Mouse (Mus musculus): ENCODE measurements at regions not wholly inside any gene's neighbourhood (a gene's known extent, or its start where the extent isn't known, plus 50 kb on each side); places are given as distances from the start of the nearest gene placed in this dataset.
A peak's percentile ranks its signal among the peaks of the same experiment; 100 is the strongest.

GRCm38 (mm10) chr1:82042527-82042926 is 190.4 kb upstream of the Gm9747 start:
- DNase-seq (ENCODE audit: low spot score), result peak; percentile 5

- DNase-seq (ENCODE audit: low spot score), result peak; percentile 25
Observed at GRCm38 (mm10) chr1:82066291-82066690, 166.6 kb upstream of the Gm9747 start.

DNA sequence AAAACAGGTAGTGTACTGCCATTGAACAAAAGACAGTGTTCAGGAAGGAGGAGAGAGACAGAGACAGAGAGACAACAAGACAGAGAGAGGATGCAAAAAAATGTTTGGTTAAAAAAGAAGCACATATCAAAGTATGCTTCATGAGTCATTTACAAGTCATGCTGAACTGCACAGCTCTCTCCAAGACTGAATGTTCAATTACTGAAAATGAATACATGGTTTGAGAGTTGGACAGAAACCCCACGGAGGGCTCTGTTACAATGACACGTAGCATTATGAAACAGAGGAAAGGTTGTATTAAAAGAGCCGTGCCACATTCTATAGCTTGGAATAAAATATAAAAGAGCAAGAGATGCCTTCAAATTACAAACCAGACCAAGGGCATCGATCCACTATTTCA is 164.3 kb upstream of the Gm9747 start:
- DNase-seq (ENCODE audit: low spot score), result no peak

DNA sequence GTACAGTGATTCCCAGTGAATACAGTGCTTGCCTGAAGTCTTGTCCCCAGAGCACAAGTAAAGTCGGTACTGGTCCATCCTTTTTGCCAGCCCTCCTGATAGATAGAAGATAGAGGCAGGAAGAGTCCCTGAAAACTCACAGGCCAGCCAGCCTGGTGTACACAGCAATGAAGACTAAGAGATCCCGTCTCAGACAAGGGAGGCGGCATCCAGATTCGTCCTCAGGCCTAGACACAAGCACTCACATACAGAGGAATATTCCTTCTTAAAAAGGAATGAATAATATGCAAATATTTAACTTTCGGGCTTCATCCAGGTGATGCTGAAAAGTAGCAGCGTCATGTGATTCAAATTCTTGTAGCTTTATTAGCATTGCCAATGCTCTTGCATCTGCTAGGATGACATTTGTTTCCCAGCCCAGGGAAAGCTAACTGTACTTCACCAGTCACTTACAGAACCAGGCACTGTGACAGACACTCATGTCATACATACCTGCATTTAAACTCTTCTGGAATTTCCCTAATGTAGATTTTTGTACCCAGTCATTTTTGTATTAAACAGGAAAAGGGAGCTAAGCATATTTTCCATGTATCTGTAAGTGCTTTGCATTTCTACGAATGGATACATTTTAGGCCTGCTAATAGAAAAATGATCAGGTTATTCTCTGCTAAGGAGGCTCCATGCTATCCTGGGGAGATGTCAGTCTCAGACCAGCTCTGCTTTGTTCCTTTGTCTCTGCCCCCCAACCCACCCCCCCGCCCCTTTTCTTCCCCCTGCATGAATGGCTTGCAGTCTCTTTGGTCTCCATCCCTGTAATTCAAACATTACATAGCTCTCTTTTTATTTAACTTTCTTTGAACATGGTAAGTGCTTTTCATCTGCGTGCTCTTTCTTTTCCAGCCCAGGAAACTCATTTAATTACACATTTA is 162.5 kb upstream of the Gm9747 start:
- no peak for DNase-seq (ENCODE audit: low spot score)

GRCm38 (mm10) chr1:82089136-82089839 is 143.6 kb upstream of the Gm9747 start:
- DNase-seq (ENCODE audit: low spot score), result no peak

DNA sequence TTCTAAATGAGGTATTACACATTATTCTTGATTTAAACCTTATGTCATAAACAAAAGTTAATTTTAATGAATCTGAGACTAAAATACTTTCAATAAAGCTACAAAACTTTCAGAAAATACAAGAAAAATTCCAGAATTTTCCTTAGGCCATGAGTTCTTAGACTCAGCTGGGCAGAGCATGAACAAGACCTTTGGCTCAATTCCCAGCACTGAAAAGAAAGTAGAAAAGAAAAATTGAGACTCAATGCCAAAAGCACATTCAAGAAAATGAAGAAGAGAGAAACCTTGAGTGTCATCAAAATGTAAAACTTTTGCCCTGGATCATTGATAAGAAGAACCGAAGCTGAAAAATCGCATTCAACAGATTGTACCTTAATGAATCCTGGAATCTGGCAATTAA is 137.8 kb upstream of the Gm9747 start:
- DNase-seq (ENCODE audit: low spot score), result no peak

DNA sequence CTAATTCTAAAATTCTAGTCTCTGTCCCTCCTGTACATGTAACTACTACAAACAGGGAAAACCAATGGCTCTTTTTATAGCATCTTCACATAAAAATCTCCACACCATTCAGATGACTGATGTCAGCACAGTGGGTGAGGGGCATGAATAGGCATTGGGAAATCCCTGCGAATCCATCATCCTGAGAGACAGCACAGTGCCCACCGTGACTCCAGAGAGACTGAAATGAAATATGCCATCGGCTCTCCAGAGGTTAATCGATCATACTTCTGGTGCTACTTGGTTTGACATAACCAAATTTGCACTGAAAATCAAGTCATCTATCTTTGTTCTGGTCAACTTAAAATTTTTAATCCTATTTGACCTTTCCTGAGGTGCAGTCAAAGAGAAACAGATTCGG is 126.2 kb upstream of the Gm9747 start:
- DNase-seq (ENCODE audit: low spot score), result no peak

DNA sequence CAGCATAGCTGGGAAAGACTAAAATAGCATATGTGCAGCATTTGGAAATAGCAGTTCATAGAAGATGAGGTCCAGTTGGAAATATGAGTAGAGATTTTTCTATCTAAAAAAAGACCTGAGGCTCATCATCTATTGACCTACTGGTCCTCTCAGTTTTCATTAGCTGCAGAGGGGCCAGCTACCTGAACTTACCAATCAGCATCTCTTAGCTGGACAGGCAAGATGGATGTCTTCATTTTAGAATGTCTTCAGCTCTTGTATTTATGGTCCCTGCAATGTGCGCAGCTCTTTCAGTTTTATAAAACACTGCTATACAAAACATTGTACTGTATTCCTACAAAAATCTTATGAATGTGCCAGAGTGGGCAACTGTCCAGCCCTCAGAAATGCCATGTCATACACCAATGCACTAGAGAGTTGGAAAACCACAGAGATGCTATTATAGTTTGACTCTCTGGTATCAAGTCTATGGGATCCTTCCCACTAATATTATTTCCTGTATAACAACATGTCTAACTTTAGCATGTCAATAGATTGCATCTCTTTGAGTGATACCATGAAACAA is 122.8 kb upstream of the Gm9747 start:
- DNase-seq (ENCODE audit: low spot score), result no peak

DNA sequence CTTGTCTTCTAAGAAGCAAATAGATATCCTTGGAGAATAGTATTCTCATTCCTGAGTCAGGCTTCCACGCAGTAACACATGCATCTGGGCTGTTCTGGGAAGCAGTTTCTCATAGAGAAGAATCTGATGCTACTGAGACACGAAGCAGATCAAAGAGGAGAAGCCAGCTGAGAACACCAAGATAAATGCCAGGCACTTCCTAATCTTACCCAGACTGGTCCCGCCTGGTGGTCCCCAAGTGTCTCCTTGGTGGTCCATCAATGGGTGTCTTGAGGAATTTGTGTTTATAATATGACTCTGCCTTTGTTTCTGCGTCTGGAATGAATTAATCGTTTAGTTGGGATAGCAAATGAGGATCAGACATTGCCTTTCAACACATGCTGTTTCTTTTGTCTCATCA is 120.5 kb upstream of the Gm9747 start:
- DNase-seq (ENCODE audit: low spot score), result no peak

DNA sequence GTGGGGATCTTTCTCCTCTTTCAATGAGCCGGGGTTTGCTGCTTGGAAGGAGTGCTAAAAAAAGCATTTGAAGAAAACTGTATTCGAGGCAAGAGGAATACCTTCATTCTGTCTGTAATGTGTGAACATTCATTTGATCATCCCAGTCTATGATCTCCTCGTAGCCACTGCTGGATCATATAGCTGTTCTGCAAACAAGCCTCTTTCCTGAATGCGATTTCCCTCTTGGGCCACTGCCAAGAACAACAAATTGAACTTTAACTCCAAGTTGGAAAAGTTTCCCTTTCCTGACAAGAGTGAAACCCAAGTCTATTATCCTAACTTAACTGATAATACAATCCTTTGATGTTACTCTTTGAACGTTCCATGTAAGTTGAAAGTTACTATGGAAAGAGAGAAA is 108.4 kb upstream of the Gm9747 start:
- DNase-seq (ENCODE audit: low spot score), result no peak

- no peak for DNase-seq (ENCODE audit: low spot score)
Observed at GRCm38 (mm10) chr1:82129700-82130275, 103.1 kb upstream of the Gm9747 start.

- peak; percentile 43 for DNase-seq (ENCODE audit: low spot score)
Observed at GRCm38 (mm10) chr1:82132536-82132935, 100.4 kb upstream of the Gm9747 start.

DNA sequence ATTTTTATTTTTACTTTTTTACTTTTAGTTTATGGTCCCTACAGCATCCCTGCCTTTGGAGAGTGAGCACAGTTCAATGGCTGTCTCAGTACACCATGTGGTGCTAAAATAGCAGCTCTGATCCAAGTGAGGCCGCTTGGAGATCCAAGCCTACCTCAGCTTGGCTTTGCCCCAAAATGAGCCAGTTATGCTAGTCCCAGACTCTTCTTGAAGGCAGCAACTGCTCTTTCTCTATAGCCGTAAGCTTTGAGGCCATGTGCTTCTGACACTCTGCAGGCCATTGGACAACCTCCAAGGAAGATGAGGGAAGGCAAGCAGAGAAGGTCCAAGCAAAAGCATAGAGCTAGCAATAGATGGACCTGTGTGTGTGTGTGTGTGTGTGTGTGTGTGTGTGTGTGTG is 98.0 kb upstream of the Gm9747 start:
- DNase-seq (ENCODE audit: low spot score), result no peak

DNA sequence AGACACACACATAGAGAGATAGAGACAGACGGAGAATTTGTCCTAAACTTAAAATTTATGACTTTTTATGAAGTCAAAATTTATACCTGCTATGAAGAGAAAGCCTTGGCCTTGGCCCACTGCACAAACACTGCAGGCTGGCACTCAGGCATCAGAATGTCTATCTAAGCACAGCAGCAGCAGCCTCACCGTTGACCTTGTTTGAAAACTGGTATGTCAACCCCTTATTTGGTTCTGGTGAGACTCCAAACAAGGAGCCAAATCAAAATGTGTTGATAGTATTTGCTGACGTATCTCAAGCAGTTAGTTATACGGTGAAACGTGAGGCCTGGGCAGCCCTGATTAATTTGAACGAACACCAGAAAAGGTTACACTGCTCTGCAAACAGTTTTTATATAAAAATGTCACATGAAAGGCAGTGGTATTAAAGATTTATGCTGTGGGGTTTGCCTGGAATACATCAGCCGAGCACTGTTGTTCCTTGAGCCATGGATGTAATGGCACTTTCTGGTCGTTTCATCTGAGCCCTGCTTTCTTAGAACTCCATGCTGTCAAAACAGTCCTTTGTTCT is 97.1 kb upstream of the Gm9747 start:
- no peak for DNase-seq (ENCODE audit: low spot score)

DNA sequence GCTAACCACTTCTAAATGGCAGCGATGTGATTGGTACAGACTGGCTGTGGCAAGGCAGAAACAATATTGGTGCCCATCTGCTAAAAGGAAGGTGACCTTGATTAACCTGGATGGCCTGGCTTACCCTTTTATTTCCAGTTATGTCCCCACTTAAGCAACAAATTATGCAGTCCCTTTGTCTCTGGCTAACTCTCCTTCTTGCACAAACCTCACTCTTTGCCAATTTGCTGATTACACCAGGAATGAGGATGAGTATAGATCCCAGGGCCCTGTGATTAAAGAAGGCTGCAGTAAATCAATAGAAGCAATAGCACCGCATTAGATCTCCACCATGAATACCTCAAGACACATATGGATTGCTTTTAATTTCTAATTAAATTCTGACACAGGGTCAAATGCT is 87.7 kb upstream of the Gm9747 start:
- no peak for DNase-seq (ENCODE audit: low spot score)

- DNase-seq (ENCODE audit: low spot score), result no peak
Observed at GRCm38 (mm10) chr1:82150219-82151128, 82.4 kb upstream of the Gm9747 start.

DNA sequence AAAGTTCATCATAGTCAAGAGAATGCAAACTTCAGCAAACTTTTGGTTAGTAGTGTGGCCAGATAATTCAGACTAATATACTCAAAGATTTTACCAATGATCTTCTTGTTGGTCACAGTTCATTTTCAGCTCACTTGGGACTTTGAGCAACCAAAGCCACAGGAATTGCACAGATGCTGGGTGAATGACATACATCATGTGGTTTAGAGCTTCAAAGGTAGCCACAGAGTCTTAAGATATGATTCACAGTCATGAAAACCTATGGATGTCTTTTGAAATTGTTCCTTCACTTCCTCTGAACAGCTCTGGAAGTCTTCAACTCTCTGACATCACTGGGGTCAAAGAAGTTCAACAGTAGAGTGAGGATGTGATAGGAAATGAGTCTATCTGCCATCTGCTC is 77.0 kb upstream of the Gm9747 start:
- no peak for DNase-seq (ENCODE audit: low spot score)

GRCm38 (mm10) chr1:82157013-82157412 is 75.9 kb upstream of the Gm9747 start:
- no peak for DNase-seq (ENCODE audit: low spot score)

DNA sequence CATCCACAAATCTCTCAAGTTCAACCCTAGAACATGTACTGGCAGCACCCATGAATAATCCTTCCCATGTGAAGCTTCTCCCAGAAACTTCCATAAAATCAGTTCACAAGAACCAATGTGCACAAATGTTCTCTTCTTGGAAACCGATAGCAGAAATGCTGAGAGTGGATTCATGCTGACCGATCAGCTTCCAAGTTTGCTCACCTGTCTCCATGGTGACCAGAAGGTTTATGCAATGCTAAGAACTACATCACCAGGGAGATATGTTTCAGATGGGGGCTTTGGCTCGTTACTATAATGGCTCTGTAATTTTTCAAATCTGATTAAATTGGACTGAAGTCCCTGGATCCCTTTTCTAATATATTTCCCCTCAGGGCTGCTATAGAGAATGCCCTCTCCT is 74.4 kb upstream of the Gm9747 start:
- no peak for DNase-seq (ENCODE audit: low spot score)

DNA sequence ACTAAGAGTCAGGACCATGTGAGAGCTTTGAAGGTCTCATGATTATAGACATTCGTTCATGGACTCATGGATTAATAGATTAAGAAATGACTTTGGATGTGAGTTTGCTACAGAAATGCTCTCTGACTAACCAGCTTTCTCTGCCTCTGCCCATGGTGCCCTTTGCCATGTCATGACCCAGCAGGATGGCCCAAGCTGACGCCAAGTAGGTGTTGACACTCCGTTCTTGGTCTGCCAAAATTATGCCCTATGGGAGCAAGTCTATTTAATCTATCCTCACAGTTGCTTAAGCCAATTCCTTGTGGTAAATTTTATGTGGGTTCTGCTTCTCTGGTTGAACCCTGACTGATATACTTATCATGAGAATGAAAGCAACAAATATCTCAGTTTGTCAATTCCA is 73.7 kb upstream of the Gm9747 start:
- no peak for DNase-seq (ENCODE audit: low spot score)

- DNase-seq (ENCODE audit: low spot score), result no peak
Observed at GRCm38 (mm10) chr1:82162926-82163325, 70.0 kb upstream of the Gm9747 start.
